Mouse (Mus musculus) spleen, postnatal 10 days (tissue): ENCODE measurements around the gene Immp2l.

Experiments
- DNase-seq, 2 experiments: peaks; one replicate each; pipeline ENCODE4 v3.0.0; 2021 to 2022; ENCODE audit warnings: low spot score in 2 of 2

Immp2l gene

GRCm38 (mm10) chr12:41047085-41047766 is 23.3 kb downstream of the Immp2l start:
- no peak for DNase-seq

GRCm38 (mm10) chr12:41050945-41051344 is 27.1 kb downstream of the Immp2l start:
- no peak for DNase-seq

DNA sequence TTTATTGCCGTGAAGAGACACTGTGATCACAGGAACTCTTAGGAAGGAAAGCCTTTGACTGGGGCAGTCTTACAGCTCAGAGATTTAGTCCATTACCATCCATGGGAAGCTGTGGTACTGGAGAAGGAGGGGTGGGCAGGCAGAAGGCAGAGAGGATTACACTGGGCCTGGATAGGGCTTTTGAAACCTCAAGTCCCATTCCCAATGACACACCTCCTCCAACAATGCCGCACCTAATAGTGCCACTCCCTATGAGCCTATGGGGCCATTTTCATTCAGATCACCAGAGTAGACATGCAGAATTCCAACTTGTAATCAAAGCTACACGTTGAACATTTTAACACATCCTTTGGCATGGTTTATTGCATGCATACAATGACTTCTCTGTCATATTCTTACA is 29.0 kb downstream of the Immp2l start:
- no peak for DNase-seq

DNA sequence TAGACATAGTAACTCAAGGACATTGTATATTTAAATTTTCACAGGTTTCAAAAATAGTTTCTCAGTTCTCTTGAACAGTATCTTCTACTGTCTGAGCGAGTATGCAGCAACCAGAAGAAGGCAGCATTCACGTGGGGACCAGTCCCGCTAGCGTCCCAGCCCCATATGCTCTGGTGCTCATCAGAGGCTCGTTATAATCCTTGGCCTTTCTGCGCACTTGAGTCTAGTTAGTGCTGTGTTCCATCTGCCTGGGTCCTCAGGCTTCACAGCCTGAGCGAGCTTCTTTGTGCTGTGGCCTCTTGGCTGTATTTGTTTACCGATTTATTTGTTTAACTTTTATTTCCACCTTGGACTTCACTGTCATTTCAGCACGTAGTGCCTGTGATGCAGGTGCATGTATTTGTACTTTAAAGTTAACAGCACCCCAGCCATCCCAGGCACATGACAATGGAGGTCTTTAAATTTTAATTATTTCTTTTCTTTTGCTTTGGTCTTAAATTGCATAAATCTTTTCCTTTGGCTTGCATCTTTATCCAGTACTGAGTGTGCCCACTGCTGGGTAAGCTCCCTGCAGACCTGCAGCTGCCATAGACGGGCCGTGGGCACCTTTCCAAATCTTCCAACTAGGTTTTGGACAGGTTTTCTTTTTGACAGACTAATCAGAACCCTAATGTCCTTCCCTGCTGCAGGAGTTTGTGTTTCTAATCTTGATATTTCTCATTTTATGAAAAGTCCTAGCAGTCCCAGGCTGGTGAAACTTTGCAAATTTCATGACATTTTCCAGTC is 30.3 kb downstream of the Immp2l start:
- DNase-seq: no peak

GRCm38 (mm10) chr12:41055941-41056340 is 32.1 kb downstream of the Immp2l start:
- DNase-seq: no peak

DNA sequence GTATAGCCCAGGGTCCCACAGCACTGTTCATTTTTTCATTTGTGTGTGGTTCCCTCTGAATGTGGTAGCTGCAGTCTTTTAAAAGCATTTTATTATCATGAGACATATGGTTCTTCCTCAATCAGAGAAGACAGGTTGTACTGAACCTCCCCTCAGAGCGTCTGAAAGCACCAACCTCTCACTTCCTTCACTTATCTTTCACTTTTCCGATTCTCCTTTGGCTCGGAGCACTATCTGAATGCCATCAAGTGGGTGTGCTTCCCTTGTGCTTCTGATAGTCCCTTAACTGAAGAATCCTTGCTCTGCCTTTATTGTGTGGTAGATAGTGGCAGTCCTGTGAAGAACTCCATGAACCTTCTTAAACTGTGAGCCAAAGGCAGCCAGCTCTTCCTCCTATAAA is 39.4 kb downstream of the Immp2l start:
- DNase-seq: no peak

GRCm38 (mm10) chr12:41081843-41082242 is 58.0 kb downstream of the Immp2l start:
- no peak for DNase-seq

- DNase-seq: no peak
Observed at GRCm38 (mm10) chr12:41084370-41085089, 60.6 kb downstream of the Immp2l start.

DNA sequence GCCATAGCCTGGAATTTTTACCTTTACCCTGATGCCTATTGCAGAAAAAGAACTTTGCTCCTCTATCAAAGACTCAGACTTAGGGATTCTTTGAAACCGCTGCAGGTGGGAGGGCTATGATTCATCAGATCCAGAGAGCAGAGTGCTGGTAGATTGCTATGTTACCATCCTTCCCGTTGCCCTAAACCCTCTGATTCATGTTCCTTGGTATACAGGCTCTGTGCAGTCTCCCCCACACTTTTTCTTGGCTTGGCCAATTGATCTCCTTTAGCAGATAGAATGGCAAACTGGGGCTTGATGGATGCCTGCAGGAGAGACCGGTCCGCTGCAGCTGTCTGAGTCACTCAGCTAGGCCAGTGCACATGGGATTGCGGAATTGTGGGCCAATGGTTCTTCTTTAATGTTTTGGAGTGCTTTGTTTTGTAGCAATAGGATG is 66.1 kb downstream of the Immp2l start:
- DNase-seq: no peak

DNA sequence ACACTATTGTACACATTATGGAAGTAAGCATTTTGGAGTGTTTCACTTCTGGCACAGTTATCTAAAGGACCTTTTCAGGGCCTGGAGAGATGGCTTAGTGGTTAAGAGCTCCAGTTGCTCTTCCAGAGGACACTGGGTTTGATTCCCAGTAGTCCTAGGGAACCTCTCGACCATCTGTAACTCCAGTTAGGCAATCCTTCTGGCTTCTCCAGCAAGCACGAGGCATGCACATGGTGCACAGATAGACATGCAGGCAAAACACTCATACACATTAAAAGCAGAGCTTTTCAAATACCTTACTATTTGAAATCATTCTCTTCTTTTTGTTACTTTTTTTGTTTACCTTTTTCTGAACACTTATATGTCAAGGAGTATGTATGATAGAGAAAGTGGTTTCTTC is 66.9 kb downstream of the Immp2l start:
- no peak for DNase-seq

GRCm38 (mm10) chr12:41091316-41091715 is 67.4 kb downstream of the Immp2l start:
- DNase-seq: no peak

GRCm38 (mm10) chr12:41096045-41096444 is 72.2 kb downstream of the Immp2l start:
- no peak for DNase-seq

DNA sequence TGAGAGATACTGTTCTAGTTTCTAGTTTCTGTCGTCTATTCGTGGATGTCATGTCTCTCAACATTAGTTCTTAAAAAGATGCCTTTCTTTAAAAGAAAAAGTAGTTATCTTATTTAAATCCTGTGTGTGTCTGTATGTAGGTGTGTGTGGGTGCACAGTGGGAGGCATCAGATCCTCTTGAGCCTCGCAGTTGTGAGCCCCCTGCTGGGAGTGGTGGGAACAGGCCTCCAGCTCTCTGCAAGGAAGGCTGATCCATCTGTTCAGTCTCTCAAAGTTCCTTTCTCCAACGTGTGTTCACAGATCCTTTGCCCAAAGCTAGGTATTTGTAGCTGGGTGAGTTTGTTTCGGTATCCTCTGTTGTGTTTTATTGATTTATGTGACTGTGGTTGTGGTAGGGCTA is 73.5 kb downstream of the Immp2l start:
- DNase-seq: peak; percentile 33 to 74

- DNase-seq: no peak
Observed at GRCm38 (mm10) chr12:41109011-41109410, 85.1 kb downstream of the Immp2l start.

DNA sequence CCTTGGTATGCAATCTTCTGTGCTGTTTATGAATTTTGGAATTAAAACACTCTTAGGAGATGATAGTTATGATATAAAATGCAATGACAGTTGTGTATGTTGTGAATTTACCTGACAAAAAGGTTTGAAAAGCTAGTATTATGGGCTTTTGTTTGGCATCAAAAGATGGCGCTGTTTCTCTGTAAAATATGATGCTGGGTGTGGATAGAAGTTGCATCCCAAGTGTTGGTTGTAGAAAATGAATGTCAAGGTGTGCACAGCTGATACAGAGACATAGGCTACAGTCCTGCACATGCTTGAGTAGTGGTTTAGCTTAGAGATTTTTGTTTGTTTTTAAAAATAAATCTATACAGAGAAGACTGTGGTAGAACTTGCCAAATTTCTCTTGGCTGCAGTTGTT is 87.6 kb downstream of the Immp2l start:
- no peak for DNase-seq

DNA sequence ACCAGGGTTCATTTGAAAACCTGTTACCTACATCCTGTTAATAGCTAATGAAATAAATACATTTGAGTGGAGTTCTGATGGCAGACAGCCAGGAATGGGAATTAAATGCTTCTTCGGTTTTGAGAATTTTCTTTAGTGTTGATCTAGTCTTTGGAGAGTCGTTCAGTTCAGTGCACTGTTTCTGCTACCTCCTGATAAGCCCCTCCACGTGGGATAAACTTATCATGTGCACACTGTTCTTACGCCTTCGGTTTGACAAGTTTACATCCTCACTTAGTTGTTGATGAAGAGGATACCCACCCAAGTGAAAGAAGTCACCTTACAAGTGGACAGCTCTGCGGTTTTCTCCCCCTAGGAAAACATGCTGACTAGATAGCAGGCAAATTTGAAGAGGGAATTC is 88.2 kb downstream of the Immp2l start:
- no peak for DNase-seq

- no peak for DNase-seq
Observed at GRCm38 (mm10) chr12:41118358-41118757, 94.5 kb downstream of the Immp2l start.

DNA sequence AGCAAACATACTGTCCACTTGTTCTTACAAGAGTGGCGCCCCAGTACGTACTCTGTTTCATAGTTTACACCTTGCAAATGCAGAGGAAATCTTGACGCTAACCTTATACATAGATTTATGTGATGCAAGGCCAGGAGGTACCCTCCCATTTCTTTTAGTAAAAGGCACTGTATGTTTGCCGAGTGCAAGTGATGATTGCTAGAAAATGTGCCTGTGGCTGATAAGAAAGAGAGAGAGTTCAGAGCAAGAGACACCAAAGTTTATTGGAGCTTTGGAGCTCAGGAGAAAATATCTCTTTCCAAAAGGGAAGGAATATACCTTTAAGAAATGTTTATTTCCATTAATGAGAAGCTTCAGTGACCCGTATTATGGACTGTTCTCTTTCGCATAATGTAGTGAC is 95.8 kb downstream of the Immp2l start:
- no peak for DNase-seq

DNA sequence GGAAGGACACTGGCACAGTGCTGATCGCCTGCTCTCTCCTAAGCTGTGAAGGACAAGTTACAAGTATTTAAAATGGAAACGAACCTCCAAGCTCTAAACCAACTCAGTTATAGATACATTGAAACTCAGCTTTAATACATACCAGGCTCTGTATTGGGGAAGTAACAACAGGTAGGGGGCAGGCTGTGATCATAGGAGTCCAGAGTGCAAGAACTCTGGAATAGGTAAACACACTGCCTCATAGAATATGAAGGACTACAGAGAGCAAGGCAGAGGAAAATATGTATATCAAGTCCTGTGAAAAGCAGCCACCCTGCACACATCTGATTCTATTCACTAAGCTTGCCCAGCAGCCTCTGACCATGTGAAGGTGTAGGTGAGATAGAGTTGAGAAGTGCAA is 99.3 kb downstream of the Immp2l start:
- no peak for DNase-seq

DNA sequence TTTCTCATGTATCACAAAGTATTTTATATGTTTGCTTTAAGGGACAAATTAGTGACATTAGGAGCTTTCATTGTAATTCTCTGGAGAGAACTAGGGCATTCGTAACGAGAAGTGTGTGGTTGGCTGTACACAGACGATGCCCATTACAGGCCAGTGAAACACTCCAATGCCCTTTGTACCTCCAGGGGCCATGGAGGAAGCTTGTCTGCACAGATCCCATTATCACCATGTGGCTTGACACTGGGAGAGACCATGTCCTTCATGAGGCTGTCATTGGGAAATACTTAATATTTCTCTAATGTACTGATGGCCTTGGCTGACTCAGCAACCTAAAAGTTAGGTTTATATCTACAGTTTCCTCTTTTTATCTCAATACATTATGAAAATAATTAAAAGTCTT is 111.0 kb downstream of the Immp2l start:
- DNase-seq: no peak

DNA sequence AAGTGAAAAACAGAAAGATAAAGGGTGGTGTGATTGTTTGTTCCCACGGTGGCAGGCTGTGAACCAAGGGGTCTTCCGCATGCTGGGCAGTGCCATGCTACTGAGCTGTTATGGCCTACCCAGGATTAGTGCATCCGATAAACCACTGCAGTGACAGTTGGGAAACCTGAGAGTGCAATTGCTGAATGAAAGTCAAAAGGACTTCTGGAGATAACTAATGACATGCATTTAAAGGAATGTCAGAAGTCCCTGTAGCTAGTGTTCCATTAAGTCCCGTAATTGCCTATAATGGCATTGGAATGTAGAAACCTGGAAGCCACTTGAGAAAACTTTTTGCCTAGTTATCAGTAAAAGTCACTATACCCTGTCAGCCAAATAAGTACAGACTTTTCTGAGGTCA is 135.7 kb downstream of the Immp2l start:
- no peak for DNase-seq

GRCm38 (mm10) chr12:41167802-41168201 is 143.9 kb downstream of the Immp2l start:
- no peak for DNase-seq

GRCm38 (mm10) chr12:41170051-41170450 is 146.2 kb downstream of the Immp2l start:
- no peak for DNase-seq
